Mouse (Mus musculus) neural tube, embryonic 13.5 days (tissue): ENCODE measurements around the gene Spock1. TPM values are rescaled to one million over a fixed set of nuclear protein-coding genes. Genes with fewer than 3 reads are reported as not detected.

ENCODE experiments used
- ATAC-seq: fragments of 200-750 bp; cut with Nextera tagmentation; 2 replicates; pipeline ENCODE4 v1.8.0; 2017; ENCODE audit warnings: low read depth, mild to moderate bottlenecking, moderate TSS enrichment, moderate library complexity
- H3K27ac ChIP-seq: fragments of 300-500 bp; sonication (generic); replicated peaks from 2 replicates; pipeline ENCODE4 v1.5.1; 2015; ENCODE audit warnings: moderate library complexity, mild to moderate bottlenecking, inconsistent platforms
- H3K27me3 ChIP-seq: fragments of 300-500 bp; sonication (generic); 2 replicates; pipeline ENCODE4 v1.6.1; 2015; ENCODE audit warnings: mild to moderate bottlenecking, inconsistent platforms
- H3K36me3 ChIP-seq: fragments of 300-500 bp; sonication (generic); 2 replicates; pipeline ENCODE4 v1.6.1; 2015; ENCODE audit warnings: mild to moderate bottlenecking, inconsistent platforms
- H3K4me1 ChIP-seq: fragments of 300-500 bp; sonication (generic); replicated peaks from 2 replicates; pipeline ENCODE4 v1.6.1; 2015; ENCODE audit warnings: inconsistent platforms
- H3K4me2 ChIP-seq: fragments of 300-500 bp; sonication (generic); 2 replicates; pipeline ENCODE4 v1.6.1; 2015; ENCODE audit warnings: inconsistent platforms, mild to moderate bottlenecking, moderate library complexity
- H3K4me3 ChIP-seq: fragments of 300-500 bp; sonication (generic); 2 replicates; pipeline ENCODE4 v1.5.1; 2015; ENCODE audit warnings: mild to moderate bottlenecking, inconsistent platforms
- H3K9ac ChIP-seq: fragments of 300-500 bp; sonication (generic); 2 replicates; pipeline ENCODE4 v1.6.1; 2015; ENCODE audit warnings: moderate library complexity, mild to moderate bottlenecking, inconsistent platforms
- H3K9me3 ChIP-seq: fragments of 300-500 bp; sonication (generic); 2 replicates; pipeline ENCODE4 v1.6.1; 2016; ENCODE audit warnings: inconsistent platforms
- WGBS: fragments of 180-500 bp; shearing (Covaris S2); methylation state at CpG from one replicate; pipeline ENCODE4 v1.1.7; 2015; 5-methylcytosine and 5-hydroxymethylcytosine counted together
- polyA plus RNA-seq: library from polyadenylated mRNA; unstranded; fragments of >200 nt; fragmentation: Nextera tagmentation; extraction: Ambion mirVana; gene quantifications from 2 replicates; pipeline ENCODE4 v1.2.1, GENCODE M21; 2015

Spock1 gene
- polyA plus RNA-seq, 1 experiment from 2014 or later: 90.2 TPM

DNA sequence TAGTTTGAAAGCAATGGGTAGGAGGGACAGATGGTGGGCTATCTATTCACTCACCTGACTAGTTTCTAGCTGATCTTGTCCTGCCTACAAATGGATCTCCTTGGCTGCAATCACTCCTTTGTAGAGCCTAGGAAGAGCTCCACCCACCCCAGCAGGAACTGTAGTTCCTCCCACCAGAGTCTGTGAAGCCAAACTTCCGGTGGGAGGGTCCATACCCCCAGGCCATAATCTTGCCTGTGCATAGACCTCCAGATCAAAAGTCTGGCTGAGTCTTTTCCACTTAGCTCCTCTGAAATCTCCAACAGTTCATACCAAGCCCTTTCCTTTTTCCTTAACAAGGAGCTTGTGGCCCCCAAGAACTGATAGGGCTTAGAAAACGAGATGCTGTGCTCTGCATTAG, 78.0 kb downstream of the Spock1 start:
- WGBS: 42% methylated on average over 2 of the region's 2 CpGs
- no peak for ATAC-seq
- no peaks in the 10 kb centered on the region for H3K27me3 ChIP-seq

DNA sequence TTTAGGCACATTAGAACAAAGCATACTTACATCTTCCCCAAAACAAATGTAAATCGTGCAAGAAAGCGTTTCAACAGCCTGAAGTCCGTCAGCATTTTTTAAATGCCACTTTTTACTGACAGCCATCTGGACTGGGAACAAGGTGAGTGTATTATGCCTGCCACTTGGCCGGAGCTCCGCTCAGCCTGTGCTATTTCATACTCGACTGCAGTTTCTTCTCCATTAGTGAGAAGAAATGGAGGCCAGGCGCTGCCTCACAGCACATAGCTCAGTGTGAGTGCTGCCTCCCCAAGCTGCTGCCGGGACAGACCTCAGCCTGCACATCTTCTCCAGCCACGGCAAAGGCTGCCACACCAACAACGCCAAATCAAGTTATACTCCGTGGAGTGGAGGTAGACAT, 91.9 kb downstream of the Spock1 start:
- Histone ChIP-seq H3K4me3 (no peak overlapping the region), H3K27me3 (no peaks in the 10 kb centered on the region), H3K4me2 (no peak overlapping the region), H3K9me3 (peaks cover 7% of the 10 kb centered on the region), H3K9ac (no peak overlapping the region), H3K4me1 (peaks cover 15% of the 10 kb centered on the region), H3K36me3 (peaks cover 5% of the 10 kb centered on the region; the same call in 1 of the 2 replicates), H3K27ac (peak overlapping the region; percentile 52; the same call in 1 of the 2 replicates)
- no peak for ATAC-seq
- 77% methylated on average over 11 of the region's 11 CpGs for WGBS

More for the DNA sequence above, 78.0 kb downstream of the Spock1 start:
- Histone ChIP-seq H3K27ac (no peak overlapping the region), H3K36me3 (peaks cover 8% of the 10 kb centered on the region; the same call in 1 of the 2 replicates), H3K4me3 (no peak overlapping the region), H3K4me2 (no peak overlapping the region), H3K9me3 (0 out of 2 replicates have a peak, but pooled peaks cover 3% of the 10 kb centered on the region), H3K4me1 (peaks cover 35% of the 10 kb centered on the region), H3K9ac (no peak overlapping the region)

DNA sequence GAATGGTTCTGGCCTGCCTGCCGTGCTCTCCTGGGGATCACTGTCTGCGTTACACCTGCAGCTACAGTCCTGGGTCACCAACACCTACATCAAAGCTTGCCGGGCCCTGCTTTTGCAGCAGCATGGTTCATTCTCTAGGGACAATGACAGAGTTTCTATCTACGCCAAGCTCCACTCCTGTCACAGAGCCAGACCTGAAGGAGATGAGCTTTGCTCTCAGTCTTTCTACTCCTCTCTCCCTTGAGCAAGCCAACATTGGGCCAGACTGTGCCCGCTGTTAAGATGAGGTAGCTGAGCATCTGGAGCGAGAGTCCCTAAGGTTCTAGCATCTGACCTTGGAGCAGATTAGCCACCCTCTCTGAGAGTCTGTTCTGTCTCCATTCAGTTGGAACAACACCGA, 95.5 kb downstream of the Spock1 start:
- no peaks in the 10 kb centered on the region for H3K27me3 ChIP-seq
- H3K9me3 ChIP-seq: peaks cover 5% of the 10 kb centered on the region
- no peak overlapping the region for H3K9ac ChIP-seq
- H3K4me3 ChIP-seq: no peak overlapping the region
- ATAC-seq: no peak
- WGBS: 91% methylated on average over 7 of the region's 7 CpGs
- no peak overlapping the region for H3K4me2 ChIP-seq
- H3K36me3 ChIP-seq: no peaks in the 10 kb centered on the region
- H3K4me1 ChIP-seq: peaks cover 33% of the 10 kb centered on the region
- H3K27ac ChIP-seq: peak overlapping the region; percentile 52; the same call in 1 of the 2 replicates

DNA sequence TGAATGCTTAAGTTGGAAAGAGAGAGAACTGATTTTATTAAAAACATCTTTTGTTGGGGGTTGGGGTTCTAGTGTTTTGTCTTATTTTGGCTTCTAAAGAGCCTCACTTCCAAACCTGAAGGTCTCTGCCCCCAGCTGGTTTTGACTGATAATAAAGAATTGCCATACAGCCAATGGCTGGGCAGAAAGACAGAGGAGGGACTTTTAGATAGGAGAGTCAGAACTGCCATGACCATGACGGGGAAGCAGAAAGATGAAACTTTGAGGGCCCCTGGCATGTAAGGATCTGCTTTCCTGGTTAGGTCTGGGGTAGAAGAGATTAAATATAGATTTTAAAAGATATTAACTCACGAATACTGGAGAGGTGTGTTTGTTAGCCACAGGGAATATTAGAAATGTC, 96.9 kb downstream of the Spock1 start:
- H3K4me1 ChIP-seq: peaks cover 34% of the 10 kb centered on the region
- no peak overlapping the region for H3K27ac ChIP-seq
- no peaks in the 10 kb centered on the region for H3K9me3 ChIP-seq
- no peak overlapping the region for H3K4me2 ChIP-seq
- WGBS: 87% methylated on average over 2 of the region's 2 CpGs
- no peak overlapping the region for H3K9ac ChIP-seq
- H3K4me3 ChIP-seq: no peak overlapping the region
- ATAC-seq: no peak
- no peaks in the 10 kb centered on the region for H3K27me3 ChIP-seq
- H3K36me3 ChIP-seq: no peaks in the 10 kb centered on the region

DNA sequence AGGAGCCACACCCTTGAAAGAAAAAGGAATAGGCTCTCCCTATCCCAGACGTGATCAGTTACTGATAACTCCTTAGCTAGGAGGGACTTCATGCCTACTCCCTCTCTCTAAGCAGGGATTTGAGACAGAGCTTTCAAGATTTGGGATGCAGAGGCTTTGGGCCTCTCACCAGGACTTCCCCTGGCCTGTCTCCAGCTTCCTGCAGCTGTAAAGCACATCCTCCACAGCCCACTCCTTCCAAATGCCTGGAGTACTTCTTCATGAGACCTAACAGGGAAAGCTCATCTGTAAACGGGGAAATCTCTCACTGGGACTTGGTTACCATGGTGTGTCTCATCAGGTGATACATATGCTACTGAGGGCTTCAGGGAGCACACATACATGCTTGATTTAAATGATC, 97.3 kb downstream of the Spock1 start:
- 57% methylated on average over 2 of the region's 2 CpGs for WGBS
- H3K9ac ChIP-seq: no peak overlapping the region

DNA sequence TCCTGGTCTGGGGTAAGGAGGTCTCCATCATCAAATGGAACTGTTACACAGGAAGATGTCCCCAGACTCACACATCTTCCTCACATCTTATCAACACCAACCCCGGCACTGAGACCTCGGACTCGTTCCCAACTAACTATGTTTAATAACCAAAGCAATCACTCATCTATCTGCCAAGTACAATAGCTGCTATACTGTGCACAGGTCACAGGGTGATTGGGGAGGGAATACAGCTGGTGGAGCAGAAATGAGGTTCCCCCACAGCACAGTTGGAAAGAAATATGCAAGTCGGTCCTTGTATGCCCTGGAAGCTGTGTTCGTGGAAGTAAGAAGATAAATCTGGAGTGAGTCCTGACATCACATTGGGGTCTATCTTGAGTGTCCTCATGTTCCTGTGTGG, 98.0 kb downstream of the Spock1 start:
- no peaks in the 10 kb centered on the region for H3K27me3 ChIP-seq
- H3K27ac ChIP-seq: no peak overlapping the region
- H3K4me3 ChIP-seq: no peak overlapping the region
- no peaks in the 10 kb centered on the region for H3K9me3 ChIP-seq
- peaks cover 39% of the 10 kb centered on the region for H3K4me1 ChIP-seq
- H3K4me2 ChIP-seq: no peak overlapping the region
- no peaks in the 10 kb centered on the region for H3K36me3 ChIP-seq
- H3K9ac ChIP-seq: no peak overlapping the region
- WGBS: 64% methylated on average over 5 of the region's 5 CpGs
- no peak for ATAC-seq

More for the DNA sequence above, 97.3 kb downstream of the Spock1 start:
- Histone ChIP-seq H3K36me3 (no peaks in the 10 kb centered on the region), H3K4me3 (no peak overlapping the region), H3K9me3 (no peaks in the 10 kb centered on the region), H3K4me2 (no peak overlapping the region), H3K4me1 (peaks cover 38% of the 10 kb centered on the region), H3K27ac (no peak overlapping the region), H3K27me3 (no peaks in the 10 kb centered on the region)
- no peak for ATAC-seq

DNA sequence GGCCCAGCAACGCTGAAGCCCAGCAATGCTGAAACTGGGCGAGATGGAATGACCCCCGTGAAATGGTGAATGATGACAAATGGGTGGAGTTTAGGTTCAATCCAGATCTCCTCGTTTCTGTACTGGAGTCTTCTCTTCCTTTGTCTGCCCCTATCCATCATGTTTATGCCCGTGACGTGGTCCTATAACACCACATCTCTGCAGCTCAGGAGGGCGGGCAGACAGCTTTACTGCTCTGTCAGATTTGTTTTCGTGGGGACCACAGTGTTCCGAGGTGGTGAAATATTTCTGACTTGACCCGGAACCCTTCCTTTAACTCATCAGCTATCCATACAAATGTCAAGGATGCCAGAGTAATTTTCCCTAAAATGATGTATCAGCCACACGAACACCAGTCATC, 98.5 kb downstream of the Spock1 start:
- H3K4me2 ChIP-seq: no peak overlapping the region
- H3K4me1 ChIP-seq: peaks cover 39% of the 10 kb centered on the region
- no peak overlapping the region for H3K27ac ChIP-seq
- no peaks in the 10 kb centered on the region for H3K9me3 ChIP-seq
- H3K9ac ChIP-seq: no peak overlapping the region
- no peak overlapping the region for H3K4me3 ChIP-seq
- H3K27me3 ChIP-seq: no peaks in the 10 kb centered on the region
- ATAC-seq: peak; percentile 47; the same call in 1 of the 2 replicates
- H3K36me3 ChIP-seq: no peaks in the 10 kb centered on the region
- WGBS: 48% methylated on average over 11 of the region's 11 CpGs

DNA sequence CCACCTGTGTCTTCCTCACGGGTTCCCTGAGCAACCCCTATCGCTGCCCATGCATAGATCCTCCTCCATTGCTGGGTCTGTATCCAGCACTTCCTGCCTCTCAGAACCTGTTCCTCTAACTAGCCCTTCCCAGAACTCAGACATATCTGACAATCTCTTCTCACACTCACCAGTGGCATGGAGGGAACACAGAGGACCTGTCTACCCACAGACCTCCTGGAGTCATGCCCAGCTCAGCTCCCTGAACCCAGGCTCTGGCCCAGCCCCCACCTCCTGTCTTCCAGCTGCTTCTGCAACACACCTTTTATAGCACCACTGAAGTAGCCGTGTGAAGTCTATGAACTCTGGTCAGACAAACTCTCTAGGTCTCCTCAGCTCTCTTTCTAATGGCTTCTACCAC, 101.3 kb downstream of the Spock1 start:
- Histone ChIP-seq H3K4me3 (no peak overlapping the region), H3K9ac (no peak overlapping the region), H3K36me3 (no peaks in the 10 kb centered on the region), H3K27me3 (no peaks in the 10 kb centered on the region), H3K27ac (no peak overlapping the region), H3K4me2 (no peak overlapping the region), H3K4me1 (peaks cover 29% of the 10 kb centered on the region), H3K9me3 (no peaks in the 10 kb centered on the region)
- 85% methylated on average over 3 of the region's 3 CpGs for WGBS
- ATAC-seq: no peak

DNA sequence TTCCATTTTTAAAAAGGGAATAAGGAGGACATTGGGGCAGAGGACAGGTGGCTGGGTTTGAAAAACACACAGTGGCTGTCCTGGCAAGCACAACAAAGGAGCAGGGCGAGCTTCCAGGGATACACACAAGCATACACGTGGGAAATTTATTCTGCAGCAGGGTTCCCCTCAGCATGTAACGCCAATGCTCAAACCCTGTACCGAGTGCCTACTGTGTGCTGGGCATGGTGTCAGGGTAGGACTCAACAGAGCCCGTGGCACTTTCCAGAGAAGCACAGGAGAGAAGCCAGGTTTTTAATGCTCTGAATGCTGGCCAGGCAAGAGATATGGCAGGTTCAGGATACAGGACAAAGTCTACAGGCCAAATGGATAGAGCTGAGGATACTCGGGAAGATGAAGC, 101.8 kb downstream of the Spock1 start:
- Histone ChIP-seq H3K4me3 (no peak overlapping the region), H3K9ac (no peak overlapping the region), H3K4me2 (no peak overlapping the region), H3K27me3 (no peaks in the 10 kb centered on the region), H3K9me3 (no peaks in the 10 kb centered on the region), H3K36me3 (no peaks in the 10 kb centered on the region), H3K27ac (peak overlapping the region; percentile 7; the same call in 1 of the 2 replicates), H3K4me1 (peaks cover 29% of the 10 kb centered on the region)
- 62% methylated on average over 6 of the region's 6 CpGs for WGBS
- no peak for ATAC-seq

DNA sequence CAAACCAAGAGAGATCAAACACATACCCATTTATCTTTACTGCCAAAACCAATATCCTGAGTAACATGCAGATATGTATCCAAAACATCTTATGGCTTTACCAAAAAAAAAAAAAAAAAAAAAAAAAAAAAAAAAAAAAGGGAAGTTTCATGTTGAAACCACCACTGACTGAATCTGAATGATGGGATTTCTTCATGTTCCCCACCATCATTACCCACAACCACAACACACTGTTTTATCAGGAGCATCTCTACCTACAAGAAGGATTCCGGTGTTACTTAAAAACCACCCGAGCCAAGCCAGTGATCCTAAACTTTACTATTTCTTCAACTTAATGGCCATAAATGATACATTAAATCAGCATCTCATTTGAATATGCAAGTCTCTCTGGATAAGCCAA, 109.5 kb downstream of the Spock1 start:
- no peak overlapping the region for H3K4me3 ChIP-seq
- no peak for ATAC-seq
- no peaks in the 10 kb centered on the region for H3K27me3 ChIP-seq
- 87% methylated on average over 2 of the region's 2 CpGs for WGBS
- H3K9ac ChIP-seq: no peak overlapping the region
- peaks cover 5% of the 10 kb centered on the region; the same call in 1 of the 2 replicates for H3K4me1 ChIP-seq
- H3K9me3 ChIP-seq: no peaks in the 10 kb centered on the region
- H3K27ac ChIP-seq: no peak overlapping the region
- no peak overlapping the region for H3K4me2 ChIP-seq
- H3K36me3 ChIP-seq: no peaks in the 10 kb centered on the region

DNA sequence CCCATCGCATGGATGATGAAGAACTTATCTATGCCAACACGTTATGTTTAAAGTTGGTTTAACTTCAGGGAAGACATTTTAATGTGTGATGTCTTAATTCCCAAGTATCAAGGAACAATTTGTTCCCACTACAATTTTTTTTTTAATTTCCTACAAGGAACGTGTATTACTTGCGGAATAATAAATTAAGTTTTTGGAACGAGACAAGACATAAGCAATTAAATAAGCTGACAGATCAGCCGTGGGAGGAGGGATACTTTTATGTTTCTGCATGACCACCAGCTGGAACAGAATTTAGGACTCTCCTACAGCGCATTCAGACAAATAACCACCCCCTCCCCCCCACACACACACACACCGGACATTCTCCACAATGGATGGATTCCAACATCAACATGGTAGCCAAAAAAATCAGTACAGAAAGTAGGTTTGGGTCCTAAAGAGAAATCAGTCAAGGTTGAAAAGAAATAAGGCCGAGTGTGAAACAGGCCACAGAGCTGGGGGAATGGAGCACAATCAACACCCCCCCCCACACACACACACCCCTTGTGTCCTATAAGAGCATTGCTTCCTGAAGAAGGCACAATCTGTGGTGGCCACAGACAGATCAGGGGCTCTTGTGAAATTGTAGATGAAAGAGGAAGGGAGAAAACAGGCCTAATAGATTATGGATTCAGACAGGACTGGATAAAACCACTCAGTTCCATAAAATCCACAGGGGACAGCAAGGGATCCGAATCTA, 111.0 kb downstream of the Spock1 start:
- Histone ChIP-seq H3K4me3 (no peak overlapping the region), H3K4me1 (peaks cover 14% of the 10 kb centered on the region; the same call in 1 of the 2 replicates), H3K27ac (no peak overlapping the region), H3K9ac (no peak overlapping the region), H3K4me2 (no peak overlapping the region), H3K36me3 (no peaks in the 10 kb centered on the region), H3K9me3 (no peaks in the 10 kb centered on the region), H3K27me3 (no peaks in the 10 kb centered on the region)
- no peak for ATAC-seq
- WGBS: 75% methylated on average over 10 of the region's 10 CpGs

DNA sequence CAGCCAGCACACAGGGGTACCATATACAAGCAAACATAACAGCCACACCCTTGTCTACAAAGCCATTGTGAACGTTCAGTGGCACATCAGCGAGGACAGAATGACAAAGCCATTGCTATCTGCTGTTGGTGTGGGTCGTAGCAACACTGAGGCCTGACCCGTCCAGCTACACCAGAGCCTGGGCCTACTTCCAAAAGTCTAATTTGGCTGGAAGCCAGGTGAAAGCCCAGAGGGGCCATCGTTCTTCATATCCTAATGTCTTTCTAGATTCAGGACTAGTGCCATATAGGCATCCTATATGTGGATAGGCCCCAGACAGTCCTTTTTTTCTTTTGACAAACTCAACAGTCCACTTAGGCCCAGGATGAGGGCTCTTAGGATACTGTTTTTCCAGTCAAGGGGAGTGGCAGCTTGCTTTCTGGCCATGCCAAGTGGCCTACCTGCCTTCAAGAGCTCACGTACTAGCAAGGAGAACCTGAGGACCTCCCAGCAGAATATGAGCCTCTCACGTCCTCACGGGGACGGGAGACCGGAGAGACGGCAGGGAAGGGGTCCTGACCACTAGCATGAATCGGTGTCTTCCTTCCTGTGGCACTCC, 114.4 kb downstream of the Spock1 start:
- H3K4me3 ChIP-seq: no peak overlapping the region
- H3K9ac ChIP-seq: no peak overlapping the region
- no peaks in the 10 kb centered on the region for H3K27me3 ChIP-seq
- ATAC-seq: no peak
- no peak overlapping the region for H3K4me2 ChIP-seq
- H3K36me3 ChIP-seq: no peaks in the 10 kb centered on the region
- no peak overlapping the region for H3K27ac ChIP-seq
- no peaks in the 10 kb centered on the region for H3K9me3 ChIP-seq
- H3K4me1 ChIP-seq: peaks cover 37% of the 10 kb centered on the region
- WGBS: 78% methylated on average over 12 of the region's 12 CpGs
